Mouse (Mus musculus) midbrain, embryonic 14.5 days (tissue): ENCODE results near the gene Exosc7. TPM values are rescaled to one million over a fixed set of nuclear protein-coding genes. Genes with fewer than 3 reads are reported as not detected.
A peak's percentile ranks its signal among the peaks of the same experiment; 100 is the strongest.

ENCODE experiments used
- ATAC-seq: fragments of 200-750 bp; cut with Nextera tagmentation; 2 replicates; pipeline ENCODE4 v1.8.0; 2017; ENCODE audit warnings: moderate number of reproducible peaks, moderate library complexity; ENCODE audit not compliant: low FRiP score, low TSS enrichment
- DNase-seq: peaks from one replicate; pipeline ENCODE4 v3.0.0-alpha.2; 2015
- H3K27ac ChIP-seq: fragments of 300-500 bp; sonication (generic); replicated peaks from 2 replicates; pipeline ENCODE4 v1.5.1; 2014; ENCODE audit warnings: mild to moderate bottlenecking, low read depth, low read length, moderate library complexity
- H3K27me3 ChIP-seq: fragments of 300-500 bp; sonication (generic); 2 replicates; pipeline ENCODE4 v1.6.1; 2014; ENCODE audit warnings: low read length, control low read depth, mixed read lengths; ENCODE audit not compliant: control insufficient read depth, insufficient read depth
- H3K36me3 ChIP-seq: fragments of 300-500 bp; sonication (generic); 2 replicates; pipeline ENCODE4 v1.6.1; 2014; ENCODE audit warnings: low read length, control low read depth; ENCODE audit not compliant: control insufficient read depth, insufficient read depth
- H3K4me1 ChIP-seq: fragments of 300-500 bp; sonication (generic); 2 replicates; pipeline ENCODE4 v1.6.1; 2014; ENCODE audit warnings: mild to moderate bottlenecking, antibody characterized with exemption, low read length, control low read depth; ENCODE audit not compliant: control insufficient read depth, insufficient read depth
- H3K4me2 ChIP-seq: fragments of 300-500 bp; sonication (generic); 2 replicates; pipeline ENCODE4 v1.6.1; 2014; ENCODE audit warnings: mild to moderate bottlenecking, low read length, moderate library complexity
- H3K4me3 ChIP-seq: fragments of 300-500 bp; sonication (generic); replicated peaks from 2 replicates; pipeline ENCODE4 v1.5.1; 2014; ENCODE audit warnings: low read depth, low read length
- H3K9ac ChIP-seq: fragments of 300-500 bp; sonication (generic); replicated peaks from 2 replicates; pipeline ENCODE4 v1.6.1; 2014; ENCODE audit warnings: mild to moderate bottlenecking, low read length, moderate library complexity
- H3K9me3 ChIP-seq: fragments of 300-500 bp; sonication (generic); 2 replicates; pipeline ENCODE4 v1.6.1; 2016; ENCODE audit warnings: low read length, control low read depth, mixed read lengths; ENCODE audit not compliant: control insufficient read depth
- WGBS: fragments of 180-500 bp; shearing (Covaris S2); extraction: QIAGEN DNeasy Blood & Tissue Kit; methylation state at CpG from one replicate; pipeline ENCODE4 v1.1.7; 2014; 5-methylcytosine and 5-hydroxymethylcytosine counted together
- polyA plus RNA-seq: library from polyadenylated mRNA; unstranded; fragments of >200 nt; fragmentation: Nextera tagmentation; extraction: Ambion mirVana; gene quantifications from 2 replicates; pipeline ENCODE4 v1.2.1, GENCODE M21; 2014

The Exosc7 gene
- polyA plus RNA-seq, 1 experiment from 2014 or later = 81.4 TPM

DNA sequence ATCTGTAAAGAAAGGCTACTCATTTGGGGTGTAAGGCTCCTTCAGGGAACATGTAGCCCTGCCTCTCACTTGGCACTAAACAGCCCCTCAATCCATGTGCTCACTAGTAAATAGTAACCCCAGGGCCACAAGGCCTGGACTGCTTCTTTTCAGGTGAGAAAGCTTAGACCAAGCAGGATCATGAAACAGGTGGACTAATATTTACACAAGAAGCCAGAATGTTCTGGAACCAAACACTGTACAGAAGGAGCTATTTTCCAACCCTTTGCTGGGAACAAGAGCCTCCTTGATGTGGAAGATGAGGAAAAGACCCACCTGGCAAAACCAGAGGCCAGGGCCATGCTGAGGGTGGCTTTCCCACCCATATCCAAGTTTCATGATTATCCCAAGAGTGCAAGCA is 9.6 kb upstream of the Exosc7 start:
- ATAC-seq (no peak), DNase-seq (no peak)
- Histone ChIP-seq H3K27me3 (no peaks in the 10 kb centered on the region), H3K9ac (no peak overlapping the region), H3K4me1 (no peaks in the 10 kb centered on the region), H3K27ac (no peak overlapping the region), H3K36me3 (peaks cover 40% of the 10 kb centered on the region), H3K4me2 (no peak overlapping the region), H3K4me3 (no peak overlapping the region), H3K9me3 (no peaks in the 10 kb centered on the region)

GRCm38 (mm10) chr9:123104362-123104761 is 8.7 kb upstream of the Exosc7 start:
- H3K36me3 ChIP-seq = peaks cover 31% of the 10 kb centered on the region
- H3K27me3 ChIP-seq = no peaks in the 10 kb centered on the region
- H3K4me3 ChIP-seq = no peak overlapping the region
- DNase-seq (no peak), ATAC-seq (no peak)
- H3K4me1 ChIP-seq = no peaks in the 10 kb centered on the region
- no peak overlapping the region for H3K4me2 ChIP-seq
- no peak overlapping the region for H3K9ac ChIP-seq
- no peaks in the 10 kb centered on the region for H3K9me3 ChIP-seq
- no peak overlapping the region for H3K27ac ChIP-seq

GRCm38 (mm10) chr9:123107186-123107585 is 5.8 kb upstream of the Exosc7 start:
- Histone ChIP-seq H3K27ac (no peak overlapping the region), H3K9me3 (no peaks in the 10 kb centered on the region), H3K4me1 (peaks cover 6% of the 10 kb centered on the region), H3K4me2 (no peak overlapping the region), H3K4me3 (no peak overlapping the region), H3K9ac (no peak overlapping the region), H3K27me3 (no peaks in the 10 kb centered on the region), H3K36me3 (peaks cover 16% of the 10 kb centered on the region)
- DNase-seq (no peak), ATAC-seq (no peak)
- 93% methylated on average over 4 of the region's 4 CpGs for WGBS

GRCm38 (mm10) chr9:123109188-123109587 is 3.8 kb upstream of the Exosc7 start:
- no peak overlapping the region for H3K4me3 ChIP-seq
- H3K36me3 ChIP-seq = peaks cover 13% of the 10 kb centered on the region
- no peaks in the 10 kb centered on the region for H3K9me3 ChIP-seq
- H3K9ac ChIP-seq = no peak overlapping the region
- ATAC-seq = no peak
- no peaks in the 10 kb centered on the region for H3K27me3 ChIP-seq
- H3K27ac ChIP-seq = no peak overlapping the region
- peaks cover 12% of the 10 kb centered on the region for H3K4me1 ChIP-seq
- 97% methylated on average over 7 of the region's 7 CpGs for WGBS
- no peak overlapping the region for H3K4me2 ChIP-seq
- DNase-seq = no peak

DNA sequence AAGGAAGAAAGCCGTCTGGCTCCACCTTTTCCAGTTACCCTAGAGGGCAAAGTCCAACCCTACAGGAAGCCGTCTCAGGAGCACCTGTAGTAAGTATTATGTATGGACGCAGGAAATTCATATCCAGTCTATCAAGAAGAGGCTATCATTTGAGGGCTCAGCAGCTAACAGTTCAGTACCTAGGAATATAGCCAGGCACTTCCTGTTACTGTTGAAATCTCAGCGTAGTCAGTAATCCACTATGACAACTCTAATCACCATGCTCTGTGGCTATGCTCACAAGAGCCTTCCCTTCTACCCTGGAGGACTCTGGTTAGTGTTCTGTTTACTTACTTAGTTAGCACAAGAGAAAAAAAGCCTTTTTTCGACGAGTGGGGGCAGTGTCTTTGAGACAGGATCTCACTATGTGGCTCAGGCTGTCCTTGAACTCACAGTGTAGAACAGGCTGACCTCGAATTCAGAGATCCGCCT is 1.2 kb upstream of the Exosc7 start:
- DNase-seq (peak; percentile 2), ATAC-seq (no peak)
- Histone ChIP-seq H3K36me3 (peaks cover 6% of the 10 kb centered on the region; the same call in 1 of the 2 replicates), H3K27me3 (no peaks in the 10 kb centered on the region), H3K4me2 (peak overlapping the region; percentile 73), H3K9ac (peak overlapping the region; percentile 90), H3K4me3 (peak overlapping the region; percentile 81), H3K9me3 (no peaks in the 10 kb centered on the region), H3K4me1 (peaks cover 14% of the 10 kb centered on the region), H3K27ac (no peak overlapping the region)
- WGBS = 67% methylated on average over 8 of the region's 8 CpGs

GRCm38 (mm10) chr9:123113931-123114330 is 916 bp downstream of the Exosc7 start:
- ATAC-seq = no peak

DNA sequence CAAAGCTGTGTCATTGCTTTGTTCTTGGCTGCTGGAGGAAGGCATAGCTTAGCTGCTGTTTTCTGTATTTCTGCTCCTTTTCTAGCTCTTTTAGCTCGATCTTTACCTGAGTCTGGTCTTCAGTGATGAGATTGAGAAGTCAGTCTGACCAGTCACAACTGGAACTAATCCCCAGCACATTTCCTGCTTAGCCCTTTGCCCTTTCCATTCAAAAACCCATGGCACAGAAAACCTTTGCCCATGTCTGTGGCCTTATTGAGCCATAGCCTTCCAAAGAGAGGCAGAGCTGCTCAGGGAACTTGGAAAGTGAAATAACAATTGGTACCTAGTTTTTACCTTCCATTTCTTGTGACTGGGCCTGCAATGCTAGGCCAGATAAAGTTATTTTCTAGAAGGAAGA is 2.6 kb downstream of the Exosc7 start:
- Histone ChIP-seq H3K27me3 (no peaks in the 10 kb centered on the region), H3K9me3 (no peaks in the 10 kb centered on the region), H3K4me2 (no peak overlapping the region), H3K9ac (no peak overlapping the region), H3K4me3 (no peak overlapping the region), H3K27ac (no peak overlapping the region), H3K4me1 (peaks cover 14% of the 10 kb centered on the region), H3K36me3 (peaks cover 26% of the 10 kb centered on the region)
- WGBS = 77% methylated on average over 1 of the region's 1 CpGs
- DNase-seq = no peak
- no peak for ATAC-seq

More at GRCm38 (mm10) chr9:123113931-123114330, 916 bp downstream of the Exosc7 start:
- Histone ChIP-seq H3K27me3 (no peaks in the 10 kb centered on the region), H3K4me2 (peak overlapping the region; percentile 73), H3K4me3 (peak overlapping the region; percentile 81), H3K4me1 (peaks cover 14% of the 10 kb centered on the region), H3K27ac (peak overlapping the region; percentile 96; the same call in 1 of the 2 replicates), H3K9me3 (no peaks in the 10 kb centered on the region), H3K9ac (peak overlapping the region; percentile 90), H3K36me3 (peaks cover 10% of the 10 kb centered on the region)
- 68% methylated on average over 6 of the region's 6 CpGs for WGBS
- DNase-seq = peak; percentile 0

DNA sequence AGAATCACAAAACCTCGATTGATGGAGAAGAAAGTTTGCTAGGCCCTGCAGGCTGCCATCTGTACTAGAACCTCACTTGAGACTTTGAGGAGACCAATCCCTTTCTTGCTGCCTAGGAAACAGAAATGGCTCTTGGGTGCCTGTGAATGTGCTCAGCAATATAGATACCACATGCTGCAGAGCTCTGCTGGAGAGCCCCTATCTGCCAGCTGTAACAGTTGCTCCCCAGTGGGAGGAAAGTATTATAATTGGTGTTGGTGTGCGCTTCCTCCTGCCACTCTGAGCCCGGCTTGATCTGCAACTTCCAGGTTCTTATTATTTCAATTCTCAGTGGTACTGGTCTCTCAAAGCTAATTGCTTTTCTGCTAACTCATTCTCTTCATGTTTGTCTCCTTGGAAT is 10.0 kb downstream of the Exosc7 start:
- no peak for ATAC-seq

DNA sequence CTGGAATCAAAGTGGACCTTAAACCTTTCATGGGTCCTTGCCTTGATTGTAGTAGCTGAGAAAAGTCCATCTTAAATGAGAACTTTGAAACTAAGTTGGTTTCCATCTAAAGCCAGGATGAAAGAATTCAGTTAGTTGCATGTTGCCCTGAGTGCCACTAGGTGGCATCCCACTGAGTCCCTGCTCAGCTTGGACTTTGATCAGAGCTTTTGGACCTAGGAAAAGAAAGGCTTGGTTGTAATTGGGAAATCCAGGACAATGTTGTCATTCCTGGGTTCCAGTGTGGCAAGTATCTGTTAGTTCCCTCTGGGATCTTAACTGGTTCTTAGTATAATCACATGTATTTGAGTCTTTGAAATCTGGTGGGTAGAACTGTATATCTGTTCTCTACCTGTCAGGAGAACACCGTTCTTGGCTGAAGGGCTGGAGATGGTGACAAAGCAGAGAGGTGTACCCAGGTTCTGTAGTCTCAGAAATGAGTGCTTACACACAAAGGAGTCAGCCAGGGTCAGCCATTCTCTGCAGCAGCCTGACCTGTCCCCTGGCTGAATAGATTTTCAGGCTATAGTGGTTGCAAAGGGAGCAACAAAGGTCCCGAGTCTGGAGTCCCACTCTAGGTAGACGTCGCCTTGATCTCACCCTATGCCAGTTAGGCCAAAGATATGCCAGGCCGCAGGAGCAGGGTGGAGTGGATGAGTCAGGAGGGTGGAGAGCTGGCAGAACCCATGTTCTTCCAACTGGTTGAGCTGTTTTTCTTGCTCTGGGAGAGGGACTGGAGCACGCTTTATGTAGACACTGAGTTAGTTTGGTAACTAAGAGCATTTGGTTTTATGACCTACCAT is 10.8 kb downstream of the Exosc7 start:
- peak; percentile 58 for DNase-seq
- H3K27me3 ChIP-seq = no peaks in the 10 kb centered on the region
- no peak overlapping the region for H3K27ac ChIP-seq
- no peak for ATAC-seq
- H3K36me3 ChIP-seq = peaks cover 78% of the 10 kb centered on the region
- H3K4me2 ChIP-seq = no peak overlapping the region
- H3K9ac ChIP-seq = no peak overlapping the region
- no peaks in the 10 kb centered on the region for H3K4me1 ChIP-seq
- no peaks in the 10 kb centered on the region for H3K9me3 ChIP-seq
- H3K4me3 ChIP-seq = no peak overlapping the region
- 96% methylated on average over 6 of the region's 6 CpGs for WGBS

More for the DNA sequence above, 10.0 kb downstream of the Exosc7 start:
- no peak overlapping the region for H3K27ac ChIP-seq
- H3K4me2 ChIP-seq = no peak overlapping the region
- no peak for DNase-seq
- H3K9me3 ChIP-seq = no peaks in the 10 kb centered on the region
- H3K36me3 ChIP-seq = peaks cover 72% of the 10 kb centered on the region
- no peaks in the 10 kb centered on the region for H3K27me3 ChIP-seq
- 87% methylated on average over 3 of the region's 3 CpGs for WGBS
- no peaks in the 10 kb centered on the region for H3K4me1 ChIP-seq
- H3K4me3 ChIP-seq = no peak overlapping the region
- H3K9ac ChIP-seq = no peak overlapping the region
